Mouse (Mus musculus) olfactory bulb, adult 2 months (tissue): ENCODE measurements around the gene Slc2a10.

ENCODE experiments used
- CTCF ChIP-seq: fragments of 200-500 bp; IDR thresholded peaks from 2 replicates; pipeline ENCODE4 v1.5.1; 2012; ENCODE audit warnings: low read depth, mild to moderate bottlenecking, low read length, moderate library complexity; ENCODE audit not compliant: insufficient read depth
- POLR2A ChIP-seq: fragments of 200-500 bp; IDR thresholded peaks from 2 replicates; pipeline ENCODE4 v1.6.1; 2012; ENCODE audit warnings: mild to moderate bottlenecking, low read depth, low read length, moderate library complexity; ENCODE audit not compliant: insufficient read depth

DNA sequence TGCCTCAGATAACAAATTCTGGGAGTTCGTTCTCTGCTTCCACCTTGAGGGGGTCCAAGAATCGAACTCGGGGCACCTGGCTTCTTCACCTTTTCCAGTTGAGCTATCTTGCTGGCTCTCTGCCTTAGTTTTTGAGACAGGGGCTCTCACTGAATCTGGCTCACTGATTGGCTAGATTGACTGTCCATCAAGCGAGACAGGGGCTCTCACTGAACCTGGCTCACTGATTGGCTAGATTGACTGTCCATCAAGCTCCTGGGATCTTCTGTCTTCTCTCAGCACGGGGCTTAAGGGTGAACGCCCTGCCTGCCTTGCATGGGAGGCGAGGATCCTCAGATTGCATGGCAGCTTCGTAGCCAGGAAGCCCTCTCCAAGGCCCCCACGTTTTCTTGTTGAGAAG lies 43.8 kb downstream of the Slc2a10 start:
- TF ChIP-seq CTCF, result no peak
- no peak for TF ChIP-seq POLR2A
